Mouse (Mus musculus): ENCODE data around the gene Olfr845.

Gene Olfr845

GRCm38 (mm10) chr9:19336157-19336556 is at the start of gene Olfr845:
Gene Olfr845, plus strand, starts transcription at chr9:19336457.
- DNase-seq (ENCODE audit: low read depth, low spot score): no peak

DNA sequence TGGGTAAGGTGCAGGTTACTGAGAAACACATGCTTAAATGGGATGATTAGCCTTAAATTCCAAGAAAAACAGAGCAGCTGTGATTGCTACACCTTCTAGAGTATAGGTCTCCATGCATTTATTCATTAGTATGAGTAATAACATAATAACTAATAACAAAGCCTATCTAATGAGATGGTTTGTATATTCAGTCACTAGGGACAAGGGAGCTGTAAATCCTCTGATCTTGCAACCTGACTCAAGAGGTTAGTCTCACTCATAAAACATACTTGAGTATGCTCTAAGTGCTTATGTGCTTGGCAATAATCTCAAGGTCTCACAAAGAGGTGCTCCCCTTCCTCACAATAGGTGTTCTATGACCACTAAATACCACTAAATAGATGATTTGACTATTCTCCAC is 20.2 kb upstream of the Olfr845 start, which contains the start of gene Olfr844:
Gene Olfr844 (plus strand): TSS at position 301 of the 400 bp plus-strand sequence.
- no peak for DNase-seq (ENCODE audit: low read depth, low spot score)

- DNase-seq (ENCODE audit: low read depth, low spot score): no peak
These were observed 27.6 kb downstream of the Olfr845 start, which contains the start of gene Olfr846 for GRCm38 (mm10) chr9:19363905-19364304. Gene Olfr846, minus strand, starts transcription at chr9:19364005.

DNA sequence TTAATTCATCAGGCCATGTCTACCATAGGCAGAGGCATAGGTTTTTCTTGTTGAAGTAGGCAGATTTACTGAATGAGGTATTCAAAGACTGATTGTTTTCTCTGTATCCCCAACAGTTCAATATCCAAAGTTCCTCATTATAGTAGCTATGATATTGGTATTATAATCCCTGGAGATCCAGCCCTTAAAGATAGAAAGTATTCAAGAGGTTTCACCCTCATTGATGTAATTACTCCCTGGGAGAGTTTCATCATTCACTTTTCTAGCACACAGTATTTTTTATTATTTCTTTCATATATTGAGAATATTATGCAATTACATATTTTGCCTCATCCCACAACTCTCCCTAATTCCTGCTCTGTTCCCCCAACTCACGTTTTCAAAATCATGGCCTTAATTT is 42.3 kb downstream of the Olfr845 start, which contains the start of gene Olfr847:
Gene Olfr847 (minus strand): TSS at position 101 of the 400 bp plus-strand sequence.
- no peak for DNase-seq (ENCODE audit: low read depth, low spot score)

All from A20 (cell line).